Mouse (Mus musculus) left cerebral cortex, postnatal 25 days (tissue): ENCODE data around the gene Sprtn. TPM values are rescaled to one million over a fixed set of nuclear protein-coding genes. Genes with fewer than 3 reads are reported as not detected.

Experiments used
- DNase-seq, 2 experiments: peaks; one replicate each; pipeline ENCODE4 v3.0.0; 2022; ENCODE audit warnings: low spot score in 2 of 2, mixed read lengths in 1 of 2
- intact Hi-C: fragments of 180-260 bp; cut with DNase I; formaldehyde crosslinking; loops from one replicate; pipeline ENCODE4 v1.15.1; 2025
- total RNA-seq, 2 experiments: library from RNA; stranded (reverse); gene quantifications; 2 replicates each; pipeline ENCODE4 v1.2.3; 2021

Sprtn gene
- total RNA-seq, 2 experiments from 2014 or later: 12.7 to 12.9 TPM

DNA sequence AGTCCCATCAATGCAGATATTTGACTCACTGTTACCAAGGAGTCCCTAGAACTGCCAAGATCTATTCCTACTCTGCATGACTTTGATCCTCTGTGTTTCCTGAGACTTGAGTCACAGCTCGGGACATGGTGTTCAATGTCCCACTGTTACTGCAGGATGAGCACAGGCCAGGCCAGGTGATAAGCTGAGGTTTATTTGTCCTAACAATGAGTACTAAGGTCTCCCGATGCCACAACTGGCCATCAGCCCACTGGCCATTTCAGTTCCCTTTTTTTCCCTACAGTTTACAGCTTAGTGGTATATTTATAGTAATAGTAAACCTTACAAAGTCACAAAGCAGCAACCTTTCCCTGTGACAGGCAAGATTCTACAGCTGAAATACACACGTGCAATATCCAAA lies 34.7 kb downstream of the Sprtn start:
- intact Hi-C loops: no loop called here
- no peak for DNase-seq

DNA sequence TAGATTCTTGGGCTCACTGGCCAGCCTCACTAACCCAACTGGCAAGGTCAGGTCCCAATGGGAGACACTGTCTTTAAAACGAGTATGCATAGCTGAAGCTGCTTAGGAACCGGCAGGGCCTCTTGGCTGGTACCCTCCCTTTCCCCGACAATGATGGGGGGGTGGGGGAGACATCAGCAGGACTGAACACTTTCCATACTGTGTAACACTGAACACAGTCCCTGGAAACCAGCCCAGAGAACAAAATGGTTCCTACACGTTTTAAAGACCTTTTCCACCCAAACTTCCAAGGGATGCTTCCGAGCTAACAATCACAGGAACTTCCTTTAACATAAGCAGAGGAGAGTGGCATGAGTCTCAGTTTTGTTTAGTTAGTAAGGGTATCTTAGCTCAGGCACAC lies 37.4 kb downstream of the Sprtn start:
- DNase-seq: no peak
- intact Hi-C loops: no loop called here

DNA sequence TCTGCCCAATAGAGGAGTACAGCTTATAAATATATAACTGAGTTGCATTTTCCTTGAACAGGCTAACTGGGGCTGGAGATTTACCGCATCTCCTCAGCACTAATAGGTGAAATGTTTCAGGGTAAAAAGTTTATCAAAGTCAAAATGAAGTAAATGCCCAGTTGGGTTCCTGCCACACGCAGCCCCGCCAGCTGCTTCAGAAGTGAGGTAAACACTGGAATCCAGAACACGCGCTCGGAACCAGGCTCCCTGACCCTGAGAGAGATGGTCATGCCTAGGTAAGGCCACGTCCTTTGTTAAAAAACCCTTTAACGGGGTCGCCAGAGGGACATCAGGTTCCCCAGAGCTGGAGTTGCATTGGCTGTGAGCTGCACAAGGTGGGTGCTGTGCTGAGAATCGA lies 39.0 kb downstream of the Sprtn start:
- intact Hi-C loops: no loop called here
- DNase-seq: no peak

DNA sequence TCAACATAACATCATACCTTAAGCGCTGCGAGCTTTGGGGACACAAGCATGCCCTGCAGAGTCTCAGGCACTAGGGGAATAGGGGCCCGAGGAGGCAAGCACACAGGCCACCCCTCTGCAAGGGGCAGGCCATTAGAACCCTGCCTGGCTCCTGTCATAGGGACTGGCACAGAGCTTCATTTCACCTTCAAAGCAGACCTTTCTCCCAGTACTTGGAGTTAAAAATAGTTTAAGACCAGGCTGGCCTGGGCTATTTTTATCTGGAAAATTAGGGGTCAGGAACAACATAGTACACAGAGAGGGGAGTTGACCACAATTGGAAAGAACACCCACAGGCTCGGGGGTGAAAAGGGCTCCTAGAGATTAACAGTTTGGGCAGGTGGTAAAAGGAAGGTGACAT lies 39.6 kb downstream of the Sprtn start:
- no peak for DNase-seq
- intact Hi-C loops: no loop called here

DNA sequence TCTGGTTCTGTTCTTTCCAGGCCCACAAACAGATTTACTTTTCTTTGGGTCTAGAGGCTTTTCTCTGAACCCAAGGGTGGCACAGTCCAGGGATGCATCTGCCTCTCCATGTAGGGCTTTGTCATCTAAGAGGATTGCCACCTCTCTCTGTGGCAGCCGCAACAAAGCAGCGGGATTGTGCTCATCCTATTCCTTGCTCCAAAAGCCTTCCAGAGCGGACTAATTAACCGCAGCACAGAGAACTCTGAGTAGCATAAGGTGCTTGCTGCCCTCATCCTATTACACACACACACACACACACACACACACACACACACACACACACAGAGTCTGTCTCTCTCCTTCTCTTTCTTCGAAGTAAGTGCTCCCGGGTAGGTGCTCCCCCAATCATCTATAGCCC lies 46.1 kb downstream of the Sprtn start:
- intact Hi-C loops: no loop called here
- DNase-seq: no peak

DNA sequence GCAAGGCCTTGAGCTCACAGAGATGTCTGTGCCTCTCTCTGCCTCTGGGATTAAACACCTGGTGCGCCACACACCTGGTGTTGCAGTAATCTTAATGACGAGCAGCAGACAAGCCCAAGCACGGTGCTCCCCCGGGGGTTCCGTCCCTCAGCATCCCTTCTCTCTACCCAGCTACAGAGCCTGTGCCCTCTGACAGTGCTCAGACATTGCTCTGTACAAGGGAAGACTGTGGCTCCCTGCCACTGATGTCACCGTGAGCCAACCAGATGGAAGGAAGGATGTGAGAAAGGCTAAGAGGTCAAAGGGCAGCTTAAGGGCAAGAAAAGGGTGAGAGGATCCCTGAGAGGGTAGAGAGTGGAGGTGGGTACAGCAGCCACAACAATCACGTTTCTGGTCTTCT lies 46.7 kb downstream of the Sprtn start:
- no peak for DNase-seq
- intact Hi-C loops: no loop called here

DNA sequence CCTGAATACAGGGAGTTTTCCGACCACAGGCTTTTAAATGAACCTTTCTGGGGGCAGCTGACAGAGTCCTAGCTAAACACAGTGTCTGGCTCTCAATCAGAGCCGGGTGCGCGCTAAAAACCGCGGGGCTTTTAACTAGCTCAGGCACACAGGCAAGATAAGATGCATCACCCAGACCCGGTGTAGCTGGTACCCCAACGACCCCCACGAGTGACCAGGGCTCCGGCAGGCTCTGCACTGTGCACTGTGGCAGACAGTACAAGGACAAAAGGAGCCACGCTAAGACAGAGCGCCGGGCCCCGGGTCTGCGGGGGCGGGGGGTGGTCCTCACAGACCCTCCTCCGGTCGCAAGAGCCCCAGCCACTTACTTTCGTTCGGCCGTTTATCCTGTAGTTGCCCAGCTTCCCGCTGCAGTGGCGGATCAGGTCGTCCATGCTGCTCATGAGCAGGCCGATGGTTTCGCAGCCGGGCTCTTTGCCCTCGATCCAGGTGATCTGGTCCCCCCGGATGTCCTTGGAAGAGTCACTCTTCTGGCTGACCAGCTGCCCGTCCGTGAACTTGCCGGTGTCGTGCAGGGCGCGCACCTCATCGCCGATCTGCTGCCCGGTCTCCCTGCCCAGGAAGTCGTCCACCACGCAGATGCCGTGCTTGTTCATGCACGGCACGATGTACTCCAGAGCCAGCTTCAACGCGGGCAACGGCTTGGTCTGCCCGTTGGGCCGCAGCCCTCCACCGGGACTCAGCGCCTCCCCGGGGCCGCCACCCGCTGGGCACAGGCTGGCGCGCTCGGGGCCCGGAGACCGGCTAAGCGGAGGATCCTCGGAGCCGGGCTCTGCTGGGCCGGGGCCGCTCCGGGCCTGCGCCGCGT lies 50.4 kb downstream of the Sprtn start:
- intact Hi-C loops: loop anchor here (2.0 kb wide), 1 partner anchor 51 kb away; the partner anchor contains the start of genes Exoc8 and Sprtn
- DNase-seq: peak; percentile 35 to 60

DNA sequence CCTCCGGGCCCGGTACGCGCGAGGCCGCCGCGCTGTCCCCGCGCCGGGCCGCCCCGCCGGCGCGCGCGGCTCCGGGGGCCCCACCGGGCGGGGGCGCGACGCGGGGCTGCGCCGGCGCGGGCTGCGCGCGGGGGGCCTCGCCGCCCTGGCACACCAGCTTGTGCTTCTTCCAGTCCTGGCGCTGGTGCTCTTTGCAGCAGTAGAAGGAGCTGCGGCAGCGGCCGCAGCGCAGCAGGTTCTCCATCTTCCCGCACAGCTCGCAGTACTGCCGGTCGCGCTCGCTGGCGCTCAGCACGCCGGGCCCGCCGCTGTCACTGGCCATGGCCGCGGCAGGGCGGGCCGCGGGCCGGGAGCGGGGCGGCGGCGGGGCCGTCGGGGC lies 51.0 kb downstream of the Sprtn start:
- intact Hi-C loops: loop anchor here (1.0 to 2.0 kb wide), 2 partner anchors 52 to 64 kb away; partner anchors contain the start of genes Exoc8, Sprtn and Tsnax
- peak in 1 of 2 experiments; percentile 32 for DNase-seq

DNA sequence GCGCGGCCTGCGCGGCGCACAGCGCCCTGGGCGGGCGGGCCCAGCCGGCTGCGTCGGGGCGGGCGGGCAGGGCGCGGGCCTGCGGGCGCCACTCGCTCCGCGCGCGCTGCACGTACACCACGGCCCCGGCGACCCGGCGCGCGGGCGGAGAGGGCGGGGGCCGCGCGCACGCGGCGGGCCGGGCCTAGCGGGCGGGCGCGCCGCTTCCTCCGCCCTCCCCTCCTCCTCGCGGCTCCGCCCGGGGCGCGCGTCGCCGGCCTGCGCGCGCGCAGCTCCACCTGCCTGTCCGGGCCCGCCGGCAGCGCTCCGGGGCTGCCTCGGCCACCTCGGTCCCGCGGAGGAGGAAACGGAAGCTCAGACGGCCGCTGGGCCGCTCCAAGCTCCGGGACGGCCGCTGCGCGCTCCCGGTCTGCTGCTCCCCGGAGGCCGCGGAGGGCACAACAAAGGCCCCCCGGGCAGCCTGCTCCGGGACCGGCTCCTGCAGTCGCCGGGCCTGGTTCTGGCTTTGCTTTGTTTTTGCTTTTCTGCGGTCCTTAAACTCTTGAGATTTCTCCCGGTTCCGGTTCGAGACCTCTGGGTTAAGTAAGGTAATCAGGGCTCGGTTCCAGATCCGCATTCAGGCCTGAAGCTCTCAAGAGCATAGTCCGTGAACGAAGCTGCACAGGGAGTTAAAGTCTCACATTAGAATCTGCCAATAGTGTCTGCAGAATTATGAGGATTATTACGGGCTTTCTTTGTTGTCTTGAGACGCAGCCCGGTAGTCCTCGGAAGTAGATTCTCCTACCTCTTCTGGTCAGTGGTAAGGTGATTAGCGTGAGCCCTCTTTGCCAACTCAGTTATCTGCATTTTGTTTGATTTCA lies 51.8 kb downstream of the Sprtn start, which contains the start of gene Egln1:
Egln1 (minus strand) TSS at position 116 of the 860 bp plus-strand sequence.
- DNase-seq: peak; percentile 75 to 80
- intact Hi-C loops: loop anchor here (1.0 to 2.0 kb wide), 2 partner anchors 53 to 63 kb away; partner anchors contain the start of genes Exoc8, Sprtn and Tsnax

DNA sequence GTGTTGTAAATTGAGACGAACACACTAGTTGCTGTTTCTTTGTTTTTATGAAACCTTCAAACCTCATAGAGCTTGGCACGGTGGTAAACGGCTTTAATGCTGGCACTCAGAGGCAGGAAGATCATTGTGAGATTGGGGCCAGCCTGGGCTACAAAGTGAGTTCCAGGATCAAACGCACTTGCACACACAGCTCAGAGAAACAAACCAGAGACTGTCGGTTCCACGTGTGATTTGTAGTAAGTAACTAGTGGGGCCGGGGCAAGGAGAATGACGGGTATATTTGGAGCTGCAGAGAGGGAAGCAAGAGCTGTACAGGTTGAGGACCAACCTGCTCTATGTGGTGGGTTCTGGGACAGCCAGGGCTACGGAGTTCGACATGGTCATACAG lies 52.4 kb downstream of the Sprtn start:
- DNase-seq: no peak
- intact Hi-C loops: no loop called here

DNA sequence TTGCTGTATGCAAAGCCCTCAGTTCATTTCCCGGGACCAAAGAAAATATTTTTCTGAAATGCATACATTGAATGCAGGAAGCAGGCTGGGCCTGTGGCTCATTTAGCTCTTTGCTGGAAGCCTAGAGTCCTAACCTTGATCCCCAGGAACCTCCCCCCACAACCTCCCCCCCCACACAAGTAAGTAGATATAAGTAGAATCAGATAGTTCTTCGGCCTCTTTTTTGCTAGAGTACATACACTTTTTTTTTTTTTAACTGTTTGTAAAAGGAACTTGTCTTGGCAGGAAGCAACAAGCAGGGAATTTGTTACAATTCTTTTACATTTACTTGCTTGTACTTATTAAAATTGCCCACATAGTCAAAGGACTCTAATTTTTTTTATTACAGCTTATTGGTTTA lies 53.2 kb downstream of the Sprtn start:
- intact Hi-C loops: no loop called here
- no peak for DNase-seq

DNA sequence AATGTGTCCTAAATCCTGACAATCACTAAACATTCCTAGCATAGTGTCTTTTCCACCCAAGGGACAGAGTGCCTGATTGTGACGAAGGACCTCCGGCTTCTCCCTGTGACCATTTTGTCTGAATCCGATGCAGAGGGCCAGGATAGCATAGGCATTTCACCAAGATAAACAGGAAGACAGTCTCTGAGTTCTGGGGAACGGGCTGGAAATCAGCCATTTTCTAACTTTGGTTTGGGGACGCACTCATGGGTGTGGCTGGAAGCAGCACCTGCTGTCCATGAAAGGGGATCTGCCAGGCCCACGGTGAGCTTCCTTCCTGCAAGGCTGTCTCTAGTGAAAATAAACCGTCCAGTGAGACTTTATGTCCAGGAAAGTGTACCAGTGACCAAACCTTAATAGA lies 55.5 kb downstream of the Sprtn start:
- intact Hi-C loops: no loop called here
- no peak for DNase-seq

DNA sequence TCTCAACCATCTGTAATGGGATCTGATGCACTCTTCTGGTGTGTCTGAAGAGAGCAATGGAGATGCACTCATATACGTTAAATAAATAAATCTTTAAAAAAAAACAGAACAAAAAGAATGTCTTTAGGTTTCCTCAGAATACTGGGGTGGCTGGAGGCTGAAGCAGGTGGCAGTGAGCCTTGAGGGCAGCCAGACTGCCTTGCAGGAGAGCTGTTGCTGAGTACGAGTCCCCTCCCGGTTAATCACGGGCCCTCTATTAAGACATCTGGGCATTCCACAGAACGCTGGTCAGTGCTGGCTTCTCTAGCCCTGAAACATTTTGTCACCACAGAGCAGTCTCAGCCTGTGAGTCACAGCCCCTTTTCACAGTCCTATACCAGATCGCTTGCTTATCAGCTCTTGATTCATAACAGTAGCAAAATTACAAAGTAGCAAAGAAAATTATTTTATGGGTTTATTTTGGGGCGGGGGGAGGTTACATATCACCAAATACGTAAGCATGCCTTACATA lies 56.9 kb downstream of the Sprtn start:
- intact Hi-C loops: no loop called here
- no peak for DNase-seq

Other genes starting within 250 kb of the Sprtn start
- gene 2310022B05Rik, start 234.5 kb upstream of the Sprtn start, total RNA-seq: 10 to 100 TPM; 50.5 to 55.8 TPM
- gene Ttc13, start 175.9 kb upstream of the Sprtn start, total RNA-seq: 10 to 100 TPM; 39.1 to 46.4 TPM
- gene Arv1, start 175.7 kb upstream of the Sprtn start, total RNA-seq: 10 to 100 TPM; 11.1 to 11.4 TPM
- under 1 TPM in 1 of 2 experiments, not detected in 1; 0.25 TPM for gene Fam89a, start 146.1 kb upstream of the Sprtn start, total RNA-seq
- gene Trim67, start 104.8 kb upstream of the Sprtn start, total RNA-seq: 1 to 10 TPM; 2.2 to 2.4 TPM
- 10 to 100 TPM; 49.6 to 55.2 TPM for gene Gnpat, start 34.9 kb upstream of the Sprtn start, total RNA-seq
- 10 to 100 TPM; 20.3 to 21.6 TPM for gene 2810004N23Rik, start 34.8 kb upstream of the Sprtn start, total RNA-seq
- 10 to 100 TPM; 36.2 to 38.9 TPM for gene Exoc8, start 181 bp upstream of the Sprtn start, total RNA-seq
- gene Egln1, start 51.4 kb downstream of the Sprtn start, total RNA-seq: 10 to 100 TPM; 67.3 to 67.5 TPM
- gene Tsnax, start 115.1 kb downstream of the Sprtn start, total RNA-seq: 100 to 1,000 TPM; 167 to 171 TPM
- gene Disc1, start 156.3 kb downstream of the Sprtn start, total RNA-seq: 1 to 10 TPM; 2.5 to 3.1 TPM